Mouse (Mus musculus) kidney, adult 8-10 months (tissue): ENCODE results near the gene Gm15023.
"Not testable (repeated sequence)": the region's sequence is repeated elsewhere in the genome, so short reads cannot be mapped to it uniquely, and the experiment has no call there.

ENCODE experiments used
- DNase-seq, 2 experiments: peaks; one replicate each; pipeline ENCODE4 v3.0.0; 2022

Gene Gm15023

GRCm38 (mm10) chrX:135177532-135177931, at the start of gene Gm15023:
Gene Gm15023, minus strand, starts transcription at chrX:135177632.
- not testable (repeated sequence) for DNase-seq

GRCm38 (mm10) chrX:135210436-135211221, 33.2 kb upstream of the Gm15023 start, which contains the start of gene Tceal6:
Gene Tceal6, minus strand, starts transcription at chrX:135210687.
- no peak for DNase-seq

GRCm38 (mm10) chrX:135209773-135210435, 32.5 kb upstream of the Gm15023 start:
- not testable (repeated sequence) for DNase-seq

DNA sequence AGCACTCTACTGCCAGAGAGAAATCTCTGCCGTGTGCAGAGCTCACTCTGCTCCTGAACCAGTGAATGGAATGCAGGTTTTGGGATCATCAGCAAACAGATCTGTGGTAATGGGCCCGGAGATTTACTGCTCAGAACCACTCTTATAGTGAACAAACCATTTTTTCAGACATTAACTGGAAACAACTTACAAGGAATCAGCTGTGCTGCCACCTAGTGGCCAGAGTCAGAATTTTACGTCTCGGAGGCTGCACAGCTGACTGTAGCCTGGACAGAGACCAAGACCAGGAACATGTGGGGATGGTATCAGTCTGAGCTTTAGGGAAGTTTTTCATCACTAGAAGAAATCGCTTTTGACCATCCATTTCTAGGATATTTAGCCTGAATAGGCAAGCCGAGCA, 12.5 kb upstream of the Gm15023 start:
- not testable (repeated sequence) for DNase-seq

DNA sequence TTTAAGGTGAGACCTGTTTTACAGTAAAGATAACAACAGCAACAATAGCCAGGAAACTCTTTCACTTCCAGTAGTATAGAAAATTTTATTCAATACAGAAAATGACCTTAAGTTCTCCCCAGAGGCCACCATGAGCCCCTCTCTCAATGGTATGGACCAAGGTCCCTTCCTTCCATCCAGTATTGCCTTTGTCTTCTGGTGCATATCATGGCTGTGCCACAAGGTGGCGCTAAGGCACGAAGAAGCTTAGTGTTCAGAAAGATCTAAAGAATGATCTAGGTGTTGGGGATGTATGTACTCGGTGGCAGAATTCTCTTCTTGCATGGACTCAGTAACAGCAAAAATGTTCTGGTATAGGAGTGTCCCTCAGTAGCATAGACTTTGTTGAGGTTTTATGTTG, 11.2 kb upstream of the Gm15023 start:
- not testable (repeated sequence) for DNase-seq
